In the genomic region with DNA sequence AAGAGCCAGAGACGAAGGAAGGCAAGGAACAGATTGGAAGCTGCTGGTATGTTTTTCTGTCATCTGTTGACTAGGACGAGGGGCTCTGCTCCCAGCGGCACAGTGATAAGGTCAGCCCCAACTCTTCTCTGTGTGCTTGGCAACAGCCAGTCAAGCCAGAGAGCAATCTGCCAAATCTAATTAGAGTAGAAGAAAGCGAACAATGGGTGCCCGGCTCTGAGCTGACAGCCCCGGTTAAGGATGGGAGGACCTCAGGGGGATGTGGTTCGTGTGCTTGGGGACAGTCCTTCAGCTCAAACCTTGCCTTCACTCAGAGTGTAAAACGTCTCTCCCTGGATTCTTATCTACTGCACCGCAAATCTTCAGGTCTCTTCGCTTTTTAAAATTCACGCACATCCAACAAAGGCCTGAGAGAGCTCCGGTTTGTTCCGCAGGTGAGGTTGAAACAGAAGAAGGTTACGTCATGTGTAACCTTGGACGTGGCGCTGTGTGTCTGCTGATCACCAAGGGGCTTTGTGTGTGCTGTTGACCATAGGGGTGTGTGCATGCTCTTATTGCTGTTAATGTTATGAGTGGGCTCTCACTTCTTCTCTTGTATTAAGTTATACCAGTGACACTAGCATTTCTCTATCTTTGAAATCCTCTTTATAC, we compare ENCODE assay signal across 9 mouse cellular contexts. TPM values are rescaled to one million over a fixed set of nuclear protein-coding genes. Genes with fewer than 3 reads are reported as not detected.
DNase-seq lines count a peak whose midpoint lies in the region; ATAC-seq and TF ChIP-seq lines count a peak whose summit lies in the region.
"Had no signal": no experiment of that assay in that cellular context is flagged by ENCODE, and none has a peak within 500 bp of the region (broad histone marks: within the 10 kb centered on the region; RNA-seq: fewer than 3 reads in every experiment).

No protein-coding gene starts in this region.

- no peak for TF ChIP-seq POLR2A in kidney, adult 2 months (IDR thresholded peaks at IDR 0.05; ENCODE audit: low read depth, low read length)

- H3K4me1 ChIP-seq in hindbrain, embryonic 12.5 days: peaks cover 61% of the 10 kb centered on the region
- H3K4me1 ChIP-seq in neural tube, embryonic 14.5 days (ENCODE audit: control insufficient read depth, insufficient read depth, low read length): peaks cover 36% of the 10 kb centered on the region
- H3K4me1 ChIP-seq in kidney, adult 2 months (ENCODE audit: control insufficient read depth, insufficient read depth, low read length): no peaks in the 10 kb centered on the region

- peak overlapping the region; percentile 71 for H3K4me3 ChIP-seq in layer of hippocampus, adult 2 months
- H3K4me3 ChIP-seq in hindbrain, embryonic 12.5 days: peak overlapping the region; percentile 52
- peak overlapping the region; percentile 46 for H3K4me3 ChIP-seq in neural tube, embryonic 14.5 days (ENCODE audit: low read depth, low read length)
- H3K4me3 ChIP-seq in kidney, adult 2 months (ENCODE audit: insufficient read depth, low read depth, low read length): no peak overlapping the region

- H3K27ac ChIP-seq in layer of hippocampus, adult 2 months: peak overlapping the region; percentile 97
- peak overlapping the region; percentile 99 for H3K27ac ChIP-seq in hindbrain, embryonic 12.5 days
- peak overlapping the region; percentile 99 for H3K27ac ChIP-seq in neural tube, embryonic 14.5 days (ENCODE audit: low read depth, low read length)
- H3K27ac ChIP-seq in kidney, adult 2 months (ENCODE audit: insufficient read depth, low read depth, low read length): no peak overlapping the region

- H3K9me3 ChIP-seq in hindbrain, embryonic 12.5 days (replicated peaks): no peaks in the 10 kb centered on the region
- H3K9me3 ChIP-seq in neural tube, embryonic 14.5 days (ENCODE audit: control insufficient read depth, low read length): no peaks in the 10 kb centered on the region

- H3K9ac ChIP-seq in hindbrain, embryonic 12.5 days: peak overlapping the region; percentile 88
- H3K9ac ChIP-seq in neural tube, embryonic 14.5 days (replicated peaks; ENCODE audit: low read depth, low read length): peak overlapping the region; percentile 83

- TF ChIP-seq CTCF in layer of hippocampus, adult 2 months (conservative IDR thresholded peaks at IDR 0.05): no peak
- TF ChIP-seq CTCF in kidney, adult 2 months (conservative IDR thresholded peaks at IDR 0.05; ENCODE audit: insufficient read depth, insufficient read length, low read depth, low read length): no peak

- peak; percentile 82 for ATAC-seq in hindbrain, embryonic 12.5 days (ENCODE audit: low FRiP score)
- ATAC-seq in neural tube, embryonic 14.5 days (ENCODE audit: low read depth): peak; percentile 45; the same call in 1 of the 2 replicates
- no peak for ATAC-seq in granulocyte monocyte progenitor cell, adult 5-6 weeks (replicated peaks; ENCODE audit: poor library complexity, severe bottlenecking)

- H3K27me3 ChIP-seq in hindbrain, embryonic 12.5 days: no peaks in the 10 kb centered on the region
- H3K27me3 ChIP-seq in neural tube, embryonic 14.5 days (ENCODE audit: control insufficient read depth, insufficient read depth, low read length): no peaks in the 10 kb centered on the region
- H3K27me3 ChIP-seq in kidney, adult 2 months (replicated peaks; ENCODE audit: control insufficient read depth, insufficient read depth, low read length): no peaks in the 10 kb centered on the region

- DNase-seq in layer of hippocampus, adult 2 months (ENCODE audit: low spot score in 2 of 2): no peak
- DNase-seq in layer of hippocampus, adult 8-10 months (ENCODE audit: low spot score in 2 of 2): no peak
- DNase-seq in embryo, embryonic 9.5 days (ENCODE audit: extremely low spot score): peak; percentile 68
- no peak for DNase-seq in kidney, adult 2 months
- no peak for DNase-seq in frontal cortex, postnatal 25 days (ENCODE audit: low spot score in 2 of 2)
- DNase-seq: kidney, adult 11 months had no signal

- H3K4me2 ChIP-seq in hindbrain, embryonic 12.5 days (replicated peaks): peak overlapping the region; percentile 63
- peak overlapping the region; percentile 67 for H3K4me2 ChIP-seq in neural tube, embryonic 14.5 days (ENCODE audit: low read depth, low read length)

- 18% methylated on average over 16 of the region's 16 CpGs for WGBS in hindbrain, embryonic 12.5 days
- 14% methylated on average over 16 of the region's 16 CpGs for WGBS in neural tube, embryonic 14.5 days
- 83% methylated on average over 16 of the region's 16 CpGs for WGBS in kidney, adult 2 months

- no peaks in the 10 kb centered on the region for H3K36me3 ChIP-seq in hindbrain, embryonic 12.5 days
- H3K36me3 ChIP-seq in neural tube, embryonic 14.5 days (ENCODE audit: control insufficient read depth, insufficient read depth, low read length): no peaks in the 10 kb centered on the region
- H3K36me3 ChIP-seq in kidney, adult 2 months (ENCODE audit: control insufficient read depth, insufficient read depth, low read length): no peaks in the 10 kb centered on the region

RNA-seq across cellular contexts. Expression of gene Tuba1a, which starts 30.1 kb away (rescaled TPM):
- 100 to 1,000 TPM; 768 to 781 TPM for total RNA-seq in layer of hippocampus, adult 2 months (2021)
- total RNA-seq in layer of hippocampus, adult 8-10 months (2022): 100 to 1,000 TPM; 800 to 882 (median 860) TPM
- 9,547 and 9,692 TPM in 2 replicates for polyA plus RNA-seq in hindbrain, embryonic 12.5 days (2016; fragmentation: Nextera tagmentation; extraction: Ambion mirVana)
- polyA plus RNA-seq in neural tube, embryonic 14.5 days (2014; fragmentation: Nextera tagmentation; extraction: Ambion mirVana): 13,706 and 14,496 TPM in 2 replicates
- polyA plus RNA-seq in kidney, adult 2 months (2012; rRNA removed): 121 and 131 TPM in 2 replicates
- total RNA-seq in granulocyte monocyte progenitor cell, adult 5-6 weeks (2014; fragmentation: Nextera tagmentation): 21.3 and 34.8 TPM in 2 replicates
- total RNA-seq in granulocyte monocyte progenitor cell, adult 5-6 weeks (2017): 19.6 and 24.6 TPM in 2 replicates

RNA-seq across cellular contexts. Expression of gene Gm49450, which starts 30.2 kb away (rescaled TPM):
- total RNA-seq in layer of hippocampus, adult 2 months (2021): not detected
- total RNA-seq in layer of hippocampus, adult 8-10 months (2022): not detected
- not detected in 2 replicates for polyA plus RNA-seq in hindbrain, embryonic 12.5 days (2016; fragmentation: Nextera tagmentation; extraction: Ambion mirVana)
- polyA plus RNA-seq in neural tube, embryonic 14.5 days (2014; fragmentation: Nextera tagmentation; extraction: Ambion mirVana): not detected in 2 replicates
- 12.0 TPM in 1 of 2 replicates, not detected in the other for polyA plus RNA-seq in kidney, adult 2 months (2012; rRNA removed)
- not detected in 2 replicates for total RNA-seq in granulocyte monocyte progenitor cell, adult 5-6 weeks (2014; fragmentation: Nextera tagmentation)
- total RNA-seq in granulocyte monocyte progenitor cell, adult 5-6 weeks (2017): not detected in 2 replicates

RNA-seq across cellular contexts. Expression of gene Tuba1c, which starts 46.1 kb away (rescaled TPM):
- 10 to 100 TPM; 49.6 to 51.1 TPM for total RNA-seq in layer of hippocampus, adult 2 months (2021)
- total RNA-seq in layer of hippocampus, adult 8-10 months (2022): 10 to 100 TPM; 47.7 to 64.5 (median 52.7) TPM
- polyA plus RNA-seq in hindbrain, embryonic 12.5 days (2016; fragmentation: Nextera tagmentation; extraction: Ambion mirVana): 59.6 and 72.4 TPM in 2 replicates
- 7.3 and 11.5 TPM in 2 replicates for polyA plus RNA-seq in neural tube, embryonic 14.5 days (2014; fragmentation: Nextera tagmentation; extraction: Ambion mirVana)
- 128 and 146 TPM in 2 replicates for polyA plus RNA-seq in kidney, adult 2 months (2012; rRNA removed)
- total RNA-seq in granulocyte monocyte progenitor cell, adult 5-6 weeks (2014; fragmentation: Nextera tagmentation): 117 and 131 TPM in 2 replicates
- 109 and 120 TPM in 2 replicates for total RNA-seq in granulocyte monocyte progenitor cell, adult 5-6 weeks (2017)

RNA-seq across cellular contexts. Expression of gene Tuba1b, which starts 49.2 kb away (rescaled TPM):
- total RNA-seq in layer of hippocampus, adult 2 months (2021): 100 to 1,000 TPM; 466 to 491 TPM
- 100 to 1,000 TPM; 488 to 526 (median 515) TPM for total RNA-seq in layer of hippocampus, adult 8-10 months (2022)
- 1,219 and 1,243 TPM in 2 replicates for polyA plus RNA-seq in hindbrain, embryonic 12.5 days (2016; fragmentation: Nextera tagmentation; extraction: Ambion mirVana)
- 1,186 and 1,301 TPM in 2 replicates for polyA plus RNA-seq in neural tube, embryonic 14.5 days (2014; fragmentation: Nextera tagmentation; extraction: Ambion mirVana)
- polyA plus RNA-seq in kidney, adult 2 months (2012; rRNA removed): 488 and 540 TPM in 2 replicates
- 2,030 and 2,397 TPM in 2 replicates for total RNA-seq in granulocyte monocyte progenitor cell, adult 5-6 weeks (2014; fragmentation: Nextera tagmentation)
- 964 and 1,039 TPM in 2 replicates for total RNA-seq in granulocyte monocyte progenitor cell, adult 5-6 weeks (2017)

Comparison
In these comparisons a context has a peak if more than half of its experiments do, and no peak if none do; other contexts are left out.
1. RNA of gene Tuba1a, which starts 30.1 kb away (total RNA-seq): 800 to 882 TPM in layer of hippocampus, adult 8-10 months and 768 to 781 TPM in layer of hippocampus, adult 2 months; 19.6 to 34.8 TPM in granulocyte monocyte progenitor cell, adult 5-6 weeks; every median in the first group is over 10 times any median in the second.